Mouse (Mus musculus) liver, postnatal 0 days (tissue): ENCODE results near the gene Slc4a3.

Experiments
- CTCF ChIP-seq: sonication (generic); IDR thresholded peaks from 2 replicates; pipeline ENCODE4 v1.5.1; 2016; ENCODE audit warnings: antibody characterized with exemption, low read depth
- EP300 ChIP-seq: IDR thresholded peaks from 2 replicates; pipeline ENCODE4 v1.6.1; 2016; ENCODE audit warnings: antibody characterized with exemption, low read depth, mild to moderate bottlenecking

DNA sequence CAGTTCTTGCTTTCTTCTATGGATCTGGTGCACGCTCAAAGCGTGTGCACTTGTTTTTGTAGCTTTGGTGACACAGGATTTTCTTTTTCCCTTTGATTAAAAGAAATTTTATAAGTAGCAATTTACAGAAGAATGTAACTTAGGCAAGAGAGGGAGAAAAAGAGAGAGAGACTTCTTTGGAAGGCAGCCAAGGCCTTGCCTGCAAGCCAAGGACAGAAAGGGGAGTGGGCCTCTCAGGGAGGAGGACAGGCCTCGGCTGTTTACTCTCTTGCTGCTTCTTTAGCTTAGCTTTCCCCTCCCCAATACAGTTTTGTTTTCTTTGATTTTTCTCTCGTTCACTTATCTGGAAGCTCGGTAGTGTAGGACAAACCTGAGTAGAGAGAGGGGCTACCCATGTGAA is 26.5 kb upstream of the Slc4a3 start:
- no peak for TF ChIP-seq CTCF
- no peak for TF ChIP-seq EP300
